Mouse (Mus musculus) lung, embryonic 14.5 days (tissue): ENCODE results near the gene Gpr137. TPM values are rescaled to one million over a fixed set of nuclear protein-coding genes. Genes with fewer than 3 reads are reported as not detected.

Source experiments
- ATAC-seq: fragments of 200-750 bp; cut with Nextera tagmentation; 2 replicates; pipeline ENCODE4 v1.8.0; 2017; ENCODE audit warnings: mild to moderate bottlenecking, moderate TSS enrichment, moderate library complexity; ENCODE audit not compliant: insufficient read depth
- DNase-seq: peaks from one replicate; pipeline ENCODE4 v3.0.0-alpha.2; 2015
- H3K27ac ChIP-seq: fragments of 300-500 bp; sonication (generic); 2 replicates; pipeline ENCODE4 v1.5.1; 2014; ENCODE audit warnings: low read depth, mild to moderate bottlenecking, moderate library complexity
- H3K27me3 ChIP-seq: fragments of 300-500 bp; sonication (generic); 2 replicates; pipeline ENCODE4 v1.6.1; 2014; ENCODE audit warnings: low read length, control low read depth; ENCODE audit not compliant: insufficient read depth
- H3K36me3 ChIP-seq: fragments of 300-500 bp; sonication (generic); 2 replicates; pipeline ENCODE4 v1.6.1; 2014; ENCODE audit warnings: control low read depth; ENCODE audit not compliant: insufficient read depth
- H3K4me1 ChIP-seq: fragments of 300-500 bp; sonication (generic); 2 replicates; pipeline ENCODE4 v1.6.1; 2014; ENCODE audit warnings: antibody characterized with exemption, control low read depth; ENCODE audit not compliant: insufficient read depth
- H3K4me2 ChIP-seq: fragments of 300-500 bp; sonication (generic); 2 replicates; pipeline ENCODE4 v1.6.1; 2014; ENCODE audit warnings: mild to moderate bottlenecking
- H3K4me3 ChIP-seq: fragments of 300-500 bp; sonication (generic); 2 replicates; pipeline ENCODE4 v1.5.1; 2014; ENCODE audit warnings: low read depth, low read length
- H3K9ac ChIP-seq: fragments of 300-500 bp; sonication (generic); 2 replicates; pipeline ENCODE4 v1.6.1; 2014
- H3K9me3 ChIP-seq: fragments of 300-500 bp; sonication (generic); 2 replicates; pipeline ENCODE4 v1.6.1; 2016; ENCODE audit warnings: low read depth, low read length, control low read depth
- CTCF ChIP-seq: IDR thresholded peaks from 2 replicates; pipeline ENCODE4 v1.5.1; 2016; ENCODE audit warnings: antibody characterized with exemption, low read depth
- WGBS: fragments of 180-500 bp; shearing (Covaris S2); extraction: QIAGEN DNeasy Blood & Tissue Kit; methylation state at CpG from one replicate; pipeline ENCODE4 v1.1.7; 2014; 5-methylcytosine and 5-hydroxymethylcytosine counted together
- polyA plus RNA-seq: library from polyadenylated mRNA; unstranded; fragments of >200 nt; fragmentation: Nextera tagmentation; extraction: Ambion mirVana; gene quantifications from 2 replicates; pipeline ENCODE4 v1.2.1, GENCODE M21; 2014

Gene Gpr137
- polyA plus RNA-seq, 1 experiment from 2014 or later, result 23.5 TPM

DNA sequence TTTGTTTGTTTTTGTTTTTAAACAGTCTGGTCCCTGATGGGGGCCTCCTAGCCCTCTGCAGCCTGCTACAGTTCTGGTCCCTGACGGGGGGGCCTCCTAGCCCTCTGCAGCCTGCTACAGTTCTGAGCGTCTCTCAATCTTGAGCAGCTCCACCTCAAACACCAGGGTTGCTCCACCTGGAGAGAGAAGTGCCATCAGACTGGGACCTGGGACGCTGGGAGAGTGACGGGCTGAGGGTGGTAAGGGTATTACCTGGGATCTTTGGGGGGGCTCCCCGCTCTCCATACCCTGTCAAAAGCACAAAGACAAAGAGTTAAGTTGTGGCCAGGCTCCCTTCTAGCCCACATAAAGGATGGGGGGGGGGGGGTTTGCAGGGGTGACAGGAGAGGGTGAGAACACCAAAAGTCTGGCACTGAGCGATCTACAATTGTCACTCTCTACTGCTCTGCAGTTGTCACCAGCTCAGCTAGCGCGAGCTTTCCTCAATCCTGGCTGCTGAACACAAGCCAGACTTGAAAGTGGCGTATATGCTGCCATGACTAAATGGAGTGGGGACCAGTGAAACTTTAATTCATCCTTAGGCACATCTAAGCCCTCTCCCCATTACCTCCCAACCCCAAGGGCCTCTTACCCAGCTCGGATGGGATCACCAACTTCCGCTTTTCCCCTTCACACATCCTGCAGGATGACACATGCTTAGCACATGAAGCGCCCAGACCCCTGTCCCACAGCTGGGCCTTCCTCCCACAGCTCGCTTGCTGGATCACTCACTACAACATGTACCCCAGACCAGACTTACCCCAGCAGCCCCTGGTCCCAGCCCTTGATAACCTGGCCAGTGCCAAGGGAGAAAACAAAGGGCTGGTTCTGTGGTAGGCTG, 35.7 kb upstream of the Gpr137 start:
- Histone ChIP-seq H3K4me1 (peaks cover 15% of the 10 kb centered on the region; the same call in 1 of the 2 replicates), H3K36me3 (peaks cover 30% of the 10 kb centered on the region), H3K27me3 (no peaks in the 10 kb centered on the region), H3K27ac (no peak overlapping the region), H3K9me3 (no peaks in the 10 kb centered on the region), H3K9ac (peak overlapping the region; percentile 56; the same call in 1 of the 2 replicates), H3K4me2 (peak overlapping the region; percentile 71), H3K4me3 (peak overlapping the region; percentile 58)
- no peak for TF ChIP-seq CTCF
- DNase-seq (no peak), ATAC-seq (no peak)
- WGBS, result 75% methylated on average over 13 of the region's 13 CpGs

- H3K36me3 ChIP-seq, result peaks cover 21% of the 10 kb centered on the region
- DNase-seq (peak; percentile 76), ATAC-seq (no peak)
- peak; percentile 47 for TF ChIP-seq CTCF
- no peaks in the 10 kb centered on the region for H3K27me3 ChIP-seq
- peak within 1 kb of the TSS; percentile 94 for H3K4me2 ChIP-seq
- H3K9me3 ChIP-seq, result no peaks in the 10 kb centered on the region
- peak within 1 kb of the TSS; percentile 71 for H3K27ac ChIP-seq
- H3K4me3 ChIP-seq, result peak within 1 kb of the TSS; percentile 58
- H3K9ac ChIP-seq, result peak within 1 kb of the TSS; percentile 78
- peaks cover 12% of the 10 kb centered on the region; the same call in 1 of the 2 replicates for H3K4me1 ChIP-seq
- WGBS, result under 1% methylated on average over 16 of the region's 16 CpGs
These were observed 33.5 kb upstream of the Gpr137 start, which contains the start of gene Plcb3 for GRCm38 (mm10) chr19:6975537-6976521. TSS of gene Plcb3 (minus strand) at chr19:6976470.

DNA sequence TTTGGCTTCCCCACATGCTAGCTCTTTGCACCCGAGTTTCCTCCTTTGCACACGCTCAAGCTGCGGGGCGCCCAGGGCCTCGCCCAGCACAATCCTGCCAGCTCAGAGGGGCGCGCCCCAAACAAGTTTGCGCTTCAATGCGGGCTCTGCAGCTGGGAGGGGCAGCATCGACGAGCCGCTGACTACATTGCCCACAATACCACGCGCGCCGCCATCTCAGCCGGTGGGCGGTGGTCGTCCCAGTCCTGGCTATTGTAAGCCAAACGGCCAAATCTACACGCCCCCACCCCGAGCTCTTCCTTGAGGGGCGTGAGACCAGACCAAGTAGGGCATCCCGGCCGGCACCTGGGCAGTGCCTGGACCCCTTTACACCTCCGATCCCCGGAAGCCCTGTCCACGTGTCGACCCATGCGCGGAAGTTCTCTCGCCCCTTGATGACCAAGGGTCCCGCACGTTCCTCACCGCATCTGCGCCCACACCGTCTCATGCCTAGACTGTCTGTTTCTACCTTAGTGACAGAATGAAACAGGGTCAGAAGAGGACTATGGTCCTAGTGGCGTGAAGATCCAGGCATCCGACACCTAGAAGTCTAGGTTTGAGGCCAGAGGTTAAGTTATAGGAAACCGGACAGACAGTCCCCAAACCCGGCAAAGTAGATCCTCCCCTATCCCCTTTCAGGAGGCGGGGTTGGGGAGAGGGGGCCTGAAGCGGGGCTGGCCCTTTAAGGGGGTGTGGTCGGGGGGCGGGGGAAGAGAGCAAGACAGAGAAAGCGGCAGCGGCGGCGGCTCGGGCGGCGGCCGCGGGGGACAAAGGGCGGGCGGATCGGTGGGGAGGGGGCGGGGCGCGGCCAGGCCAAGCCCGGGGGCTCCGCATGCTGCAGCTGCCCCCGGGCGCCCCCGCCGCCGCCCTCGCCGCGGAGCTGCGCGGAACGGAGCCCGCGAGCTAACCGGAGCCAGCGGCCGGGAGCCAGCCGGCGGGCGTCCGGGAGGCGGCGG, 32.2 kb upstream of the Gpr137 start, which contains the start of gene Ppp1r14b:
Ppp1r14b (plus strand) TSS at position 758 of the 995 bp plus-strand sequence.
- ATAC-seq (peak; percentile 64), DNase-seq (peak; percentile 89)
- Histone ChIP-seq H3K9me3 (no peaks in the 10 kb centered on the region), H3K4me3 (peak within 1 kb of the TSS; percentile 58), H3K36me3 (peaks cover 21% of the 10 kb centered on the region), H3K27ac (peak within 1 kb of the TSS; percentile 71), H3K9ac (peak within 1 kb of the TSS; percentile 78), H3K27me3 (no peaks in the 10 kb centered on the region), H3K4me2 (peak within 1 kb of the TSS; percentile 94), H3K4me1 (peaks cover 17% of the 10 kb centered on the region)
- under 1% methylated on average over 57 of the region's 84 CpGs for WGBS
- no peak for TF ChIP-seq CTCF

DNA sequence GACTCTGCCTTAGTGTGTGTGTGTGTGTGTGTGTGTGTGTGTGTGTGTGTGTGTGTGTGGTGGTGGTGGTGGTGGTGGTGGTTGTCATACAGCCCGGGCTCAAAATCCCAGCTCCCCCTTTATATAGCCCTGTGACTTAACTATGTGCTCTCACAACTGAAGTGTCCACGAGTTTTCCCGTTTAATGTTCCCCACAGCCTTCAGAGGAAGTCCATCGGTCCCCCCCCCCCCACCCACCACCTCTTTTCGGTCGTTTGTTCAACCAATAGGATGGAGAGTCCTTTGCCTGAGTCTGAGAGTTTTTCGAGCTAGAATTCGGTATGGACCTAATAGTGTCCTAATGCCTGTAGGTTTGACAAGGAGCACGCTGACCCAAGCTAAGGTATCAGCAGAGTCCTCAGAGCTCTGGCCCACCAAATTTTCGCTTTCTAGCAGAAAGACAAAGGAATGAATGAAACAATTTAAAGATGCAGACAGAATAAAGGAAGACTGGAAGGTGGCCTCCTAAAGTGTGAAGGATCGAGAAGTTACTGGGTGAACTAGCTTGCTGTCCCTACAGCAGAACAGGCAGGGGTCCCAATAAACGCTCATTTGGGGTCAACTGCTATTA, 31.4 kb upstream of the Gpr137 start:
- no peaks in the 10 kb centered on the region for H3K9me3 ChIP-seq
- peaks cover 13% of the 10 kb centered on the region for H3K4me1 ChIP-seq
- H3K27me3 ChIP-seq, result no peaks in the 10 kb centered on the region
- H3K36me3 ChIP-seq, result peaks cover 19% of the 10 kb centered on the region
- DNase-seq (no peak), ATAC-seq (no peak)
- peak overlapping the region; percentile 94 for H3K4me2 ChIP-seq
- H3K27ac ChIP-seq, result peak overlapping the region; percentile 33; the same call in 1 of the 2 replicates
- WGBS, result 33% methylated on average over 12 of the region's 12 CpGs
- TF ChIP-seq CTCF, result no peak
- H3K9ac ChIP-seq, result peak overlapping the region; percentile 78
- H3K4me3 ChIP-seq, result peak overlapping the region; percentile 58

- Histone ChIP-seq H3K27ac (0 out of 2 replicates have a peak overlapping the region, but pooled peaks have one; percentile 3), H3K9me3 (no peaks in the 10 kb centered on the region), H3K9ac (no peak overlapping the region), H3K36me3 (peaks cover 6% of the 10 kb centered on the region), H3K4me3 (no peak overlapping the region), H3K4me1 (peaks cover 16% of the 10 kb centered on the region), H3K27me3 (no peaks in the 10 kb centered on the region), H3K4me2 (no peak overlapping the region)
- no peak for DNase-seq
- no peak for TF ChIP-seq CTCF
- no peak for ATAC-seq
- 72% methylated on average over 13 of the region's 13 CpGs for WGBS
These were observed 30.1 kb upstream of the Gpr137 start for GRCm38 (mm10) chr19:6972247-6972917.
